In genomic region chr15:97778311-97779098, GRCm38 (mm10) we compare ENCODE assay signal across 8 mouse cellular contexts. TPM values are rescaled to one million over a fixed set of nuclear protein-coding genes. Genes with fewer than 3 reads are reported as not detected.
DNase-seq lines count a peak whose midpoint lies in the region; ATAC-seq and TF ChIP-seq lines count a peak whose summit lies in the region.

Gene Slc48a1 (plus strand): TSS chr15:97778520.

- H3K4me1 ChIP-seq in testis, adult 2 months (ENCODE audit: control insufficient read depth, insufficient read depth, low read length): no peaks in the 10 kb centered on the region; the same call in none of the 2 replicates
- peaks cover 25% of the 10 kb centered on the region for H3K4me1 ChIP-seq in forebrain, embryonic 15.5 days
- H3K4me1 ChIP-seq in hindbrain, embryonic 13.5 days (replicated peaks): peaks cover 19% of the 10 kb centered on the region
- H3K4me1 ChIP-seq in midbrain, embryonic 11.5 days (ENCODE audit: control insufficient read depth, insufficient read depth, low read length): peaks cover 7% of the 10 kb centered on the region; the same call in 1 of the 2 replicates

- no peak within 1 kb of the TSS for H3K9ac ChIP-seq in forebrain, embryonic 15.5 days (replicated peaks)
- H3K9ac ChIP-seq in hindbrain, embryonic 13.5 days: no peak within 1 kb of the TSS
- H3K9ac ChIP-seq in midbrain, embryonic 11.5 days (ENCODE audit: low read length): no peak within 1 kb of the TSS

- intact Hi-C loops in left cerebral cortex, postnatal 25 days (cut with DNase I): no loop called here

- DNase-seq in testis, postnatal 14 days (ENCODE audit: low spot score): no peak
- no peak for DNase-seq in left cerebral cortex, postnatal 25 days (ENCODE audit: low spot score in 2 of 2)
- DNase-seq in midbrain, embryonic 11.5 days (ENCODE audit: low spot score, missing footprints): no peak
- DNase-seq in thymus, postnatal 25 days: no peak
- DNase-seq in right cerebral cortex, postnatal 10 days (ENCODE audit: low spot score in 2 of 2): no peak

- H3K36me3 ChIP-seq in testis, adult 2 months (ENCODE audit: control insufficient read depth, insufficient read depth, low read length): no peaks in the 10 kb centered on the region
- H3K36me3 ChIP-seq in forebrain, embryonic 15.5 days: no peaks in the 10 kb centered on the region
- H3K36me3 ChIP-seq in hindbrain, embryonic 13.5 days: no peaks in the 10 kb centered on the region
- no peaks in the 10 kb centered on the region for H3K36me3 ChIP-seq in midbrain, embryonic 11.5 days (ENCODE audit: control insufficient read depth, insufficient read depth, low read length)

- TF ChIP-seq POLR2A in testis, adult 2 months (IDR thresholded peaks at IDR 0.05; ENCODE audit: control insufficient read depth, low read depth, low read length): no peak

- H3K4me2 ChIP-seq in forebrain, embryonic 15.5 days (replicated peaks): no peak within 1 kb of the TSS
- H3K4me2 ChIP-seq in hindbrain, embryonic 13.5 days: no peak within 1 kb of the TSS
- no peak within 1 kb of the TSS for H3K4me2 ChIP-seq in midbrain, embryonic 11.5 days

- no peak for TF ChIP-seq CTCF in testis, adult 2 months (IDR thresholded peaks at IDR 0.05; ENCODE audit: control insufficient read depth, insufficient read depth, insufficient replicate concordance, low read depth, low read length)

- no peaks in the 10 kb centered on the region for H3K27me3 ChIP-seq in testis, adult 2 months (ENCODE audit: control insufficient read depth, insufficient read depth, low read length)
- H3K27me3 ChIP-seq in forebrain, embryonic 15.5 days: peaks cover 10% of the 10 kb centered on the region; the same call in 1 of the 2 replicates
- H3K27me3 ChIP-seq in hindbrain, embryonic 13.5 days: peaks cover 41% of the 10 kb centered on the region
- H3K27me3 ChIP-seq in midbrain, embryonic 11.5 days (ENCODE audit: control insufficient read depth, insufficient read depth, low read length): peaks cover 4% of the 10 kb centered on the region

- WGBS in forebrain, embryonic 15.5 days: 75% methylated on average over 8 of the region's 8 CpGs
- 71% methylated on average over 8 of the region's 8 CpGs for WGBS in hindbrain, embryonic 13.5 days
- WGBS in midbrain, embryonic 11.5 days: 75% methylated on average over 8 of the region's 8 CpGs

- no peak within 1 kb of the TSS for H3K27ac ChIP-seq in testis, adult 2 months (ENCODE audit: control insufficient read depth, insufficient read depth, low read depth, low read length)
- no peak within 1 kb of the TSS for H3K27ac ChIP-seq in forebrain, embryonic 15.5 days (replicated peaks)
- H3K27ac ChIP-seq in hindbrain, embryonic 13.5 days: no peak within 1 kb of the TSS
- H3K27ac ChIP-seq in midbrain, embryonic 11.5 days (ENCODE audit: low read depth, low read length): no peak within 1 kb of the TSS

- H3K9me3 ChIP-seq in forebrain, embryonic 15.5 days: no peaks in the 10 kb centered on the region
- no peaks in the 10 kb centered on the region for H3K9me3 ChIP-seq in hindbrain, embryonic 13.5 days
- no peaks in the 10 kb centered on the region for H3K9me3 ChIP-seq in midbrain, embryonic 11.5 days (ENCODE audit: control insufficient read depth, low read length)

- no peak within 1 kb of the TSS for H3K4me3 ChIP-seq in testis, adult 2 months (ENCODE audit: control insufficient read depth, low read depth, low read length)
- no peak within 1 kb of the TSS for H3K4me3 ChIP-seq in forebrain, embryonic 15.5 days
- no peak within 1 kb of the TSS for H3K4me3 ChIP-seq in hindbrain, embryonic 13.5 days
- no peak within 1 kb of the TSS for H3K4me3 ChIP-seq in midbrain, embryonic 11.5 days (ENCODE audit: low read depth, low read length)

- ATAC-seq in forebrain, embryonic 15.5 days (replicated peaks): no peak
- ATAC-seq in hindbrain, embryonic 13.5 days (ENCODE audit: low FRiP score): no peak
- ATAC-seq in midbrain, embryonic 11.5 days (ENCODE audit: low FRiP score): no peak

RNA-seq across cellular contexts. Expression of gene Slc48a1, which starts in this region (rescaled TPM):
- polyA plus RNA-seq in testis, adult 2 months (2012; rRNA removed): 16.3 and 17.0 TPM in 2 replicates
- 64.9 and 66.6 TPM in 2 replicates for polyA plus RNA-seq in forebrain, embryonic 15.5 days (2015; fragmentation: Nextera tagmentation; extraction: Ambion mirVana)
- 59.8 and 62.9 TPM in 2 replicates for polyA plus RNA-seq in hindbrain, embryonic 13.5 days (2015; fragmentation: Nextera tagmentation; extraction: Ambion mirVana)
- 100 to 1,000 TPM; 181 to 190 TPM for total RNA-seq in left cerebral cortex, postnatal 25 days (2021)
- 32.6 and 33.6 TPM in 2 replicates for polyA plus RNA-seq in midbrain, embryonic 11.5 days (2014; fragmentation: Nextera tagmentation; extraction: Ambion mirVana)
